Mouse (Mus musculus): Measurements from ENCODE around the gene Slc22a17. TPM values are rescaled to one million over a fixed set of nuclear protein-coding genes. Genes with fewer than 3 reads are reported as not detected.
"Not testable (repeated sequence)": the region's sequence is repeated elsewhere in the genome, so short reads cannot be mapped to it uniquely, and the experiment has no call there.

Gene Slc22a17
- polyA plus RNA-seq (2015; fragmentation: Nextera tagmentation; extraction: Ambion mirVana), result 45.9 and 55.1 TPM in 2 replicates

- Histone ChIP-seq H3K36me3 (ENCODE audit: insufficient read depth, low read length) (peaks cover 19% of the 10 kb centered on the region), H3K27me3 (ENCODE audit: insufficient read depth, low read length) (no peaks in the 10 kb centered on the region), H3K27ac (ENCODE audit: low read length) (peak within 1 kb of the TSS; percentile 75), H3K4me1 (ENCODE audit: insufficient read depth, low read length) (peaks cover 20% of the 10 kb centered on the region), H3K4me3 (ENCODE audit: low read length) (peak within 1 kb of the TSS; percentile 86), H3K4me2 (replicated peaks; ENCODE audit: low read depth, low read length) (peak within 1 kb of the TSS; percentile 98), H3K9me3 (ENCODE audit: low read length) (no peaks in the 10 kb centered on the region), H3K9ac (replicated peaks; ENCODE audit: low read length) (peak within 1 kb of the TSS; percentile 85)
- WGBS, result 0% methylated on average over 28 of the region's 28 CpGs
- peak; percentile 92 for ATAC-seq (ENCODE audit: low FRiP score, low TSS enrichment)
These were observed at the start of gene Slc22a17 for GRCm38 (mm10) chr14:54912886-54913285. Gene Slc22a17, minus strand, starts transcription at chr14:54913132.

- no peaks in the 10 kb centered on the region for H3K9me3 ChIP-seq (ENCODE audit: low read length)
- no peak overlapping the region for H3K9ac ChIP-seq (replicated peaks; ENCODE audit: low read length)
- no peak overlapping the region for H3K27ac ChIP-seq (ENCODE audit: low read length)
- no peak overlapping the region for H3K4me2 ChIP-seq (replicated peaks; ENCODE audit: low read depth, low read length)
- WGBS, result 84% methylated on average over 7 of the region's 7 CpGs
- H3K27me3 ChIP-seq (ENCODE audit: insufficient read depth, low read length), result no peaks in the 10 kb centered on the region
- H3K4me1 ChIP-seq (ENCODE audit: insufficient read depth, low read length), result no peaks in the 10 kb centered on the region
- no peak for ATAC-seq (ENCODE audit: low FRiP score, low TSS enrichment)
- H3K4me3 ChIP-seq (ENCODE audit: low read length), result no peak overlapping the region
- H3K36me3 ChIP-seq (ENCODE audit: insufficient read depth, low read length), result no peaks in the 10 kb centered on the region
These were observed 49.8 kb upstream of the Slc22a17 start for GRCm38 (mm10) chr14:54962714-54963113.

- WGBS, result 74% methylated on average over 5 of the region's 5 CpGs
- H3K9me3 ChIP-seq (ENCODE audit: low read length), result no peaks in the 10 kb centered on the region
- no peak overlapping the region for H3K9ac ChIP-seq (replicated peaks; ENCODE audit: low read length)
- H3K27me3 ChIP-seq (ENCODE audit: insufficient read depth, low read length), result no peaks in the 10 kb centered on the region
- H3K27ac ChIP-seq (ENCODE audit: low read length), result no peak overlapping the region
- H3K36me3 ChIP-seq (ENCODE audit: insufficient read depth, low read length), result no peaks in the 10 kb centered on the region
- no peak overlapping the region for H3K4me2 ChIP-seq (replicated peaks; ENCODE audit: low read depth, low read length)
- no peaks in the 10 kb centered on the region for H3K4me1 ChIP-seq (ENCODE audit: insufficient read depth, low read length)
- H3K4me3 ChIP-seq (ENCODE audit: low read length), result no peak overlapping the region
- no peak for ATAC-seq (ENCODE audit: low FRiP score, low TSS enrichment)
These were observed 48.6 kb upstream of the Slc22a17 start for GRCm38 (mm10) chr14:54961487-54961886.

GRCm38 (mm10) chr14:54960769-54961168 lies 47.8 kb upstream of the Slc22a17 start:
- no peak overlapping the region for H3K4me3 ChIP-seq (ENCODE audit: low read length)
- 65% methylated on average over 10 of the region's 10 CpGs for WGBS
- no peak for ATAC-seq (ENCODE audit: low FRiP score, low TSS enrichment)
- H3K36me3 ChIP-seq (ENCODE audit: insufficient read depth, low read length), result no peaks in the 10 kb centered on the region
- no peaks in the 10 kb centered on the region for H3K4me1 ChIP-seq (ENCODE audit: insufficient read depth, low read length)
- no peaks in the 10 kb centered on the region for H3K27me3 ChIP-seq (ENCODE audit: insufficient read depth, low read length)
- H3K4me2 ChIP-seq (replicated peaks; ENCODE audit: low read depth, low read length), result no peak overlapping the region
- H3K9ac ChIP-seq (replicated peaks; ENCODE audit: low read length), result no peak overlapping the region
- H3K27ac ChIP-seq (ENCODE audit: low read length), result no peak overlapping the region
- H3K9me3 ChIP-seq (ENCODE audit: low read length), result no peaks in the 10 kb centered on the region

GRCm38 (mm10) chr14:54959853-54960613 lies 47.1 kb upstream of the Slc22a17 start:
- WGBS, result 91% methylated on average over 11 of the region's 12 CpGs
- not testable (repeated sequence) for H3K36me3 ChIP-seq (ENCODE audit: insufficient read depth, low read length); ATAC-seq (ENCODE audit: low FRiP score, low TSS enrichment); H3K27me3 ChIP-seq (ENCODE audit: insufficient read depth, low read length); H3K4me1 ChIP-seq (ENCODE audit: insufficient read depth, low read length); H3K9me3 ChIP-seq (ENCODE audit: low read length); H3K9ac ChIP-seq (replicated peaks; ENCODE audit: low read length); H3K4me2 ChIP-seq (replicated peaks; ENCODE audit: low read depth, low read length); H3K4me3 ChIP-seq (ENCODE audit: low read length); H3K27ac ChIP-seq (ENCODE audit: low read length)

GRCm38 (mm10) chr14:54959197-54959596 lies 46.3 kb upstream of the Slc22a17 start:
- Histone ChIP-seq H3K27me3 (ENCODE audit: insufficient read depth, low read length) (no peaks in the 10 kb centered on the region), H3K9me3 (ENCODE audit: low read length) (no peaks in the 10 kb centered on the region), H3K4me1 (ENCODE audit: insufficient read depth, low read length) (no peaks in the 10 kb centered on the region), H3K36me3 (ENCODE audit: insufficient read depth, low read length) (no peaks in the 10 kb centered on the region), H3K4me3 (ENCODE audit: low read length) (no peak overlapping the region), H3K9ac (replicated peaks; ENCODE audit: low read length) (no peak overlapping the region), H3K4me2 (replicated peaks; ENCODE audit: low read depth, low read length) (no peak overlapping the region), H3K27ac (ENCODE audit: low read length) (no peak overlapping the region)
- WGBS, result 84% methylated on average over 3 of the region's 3 CpGs
- no peak for ATAC-seq (ENCODE audit: low FRiP score, low TSS enrichment)

- 68% methylated on average over 4 of the region's 4 CpGs for WGBS
- Histone ChIP-seq H3K36me3 (ENCODE audit: insufficient read depth, low read length) (no peaks in the 10 kb centered on the region), H3K4me1 (ENCODE audit: insufficient read depth, low read length) (no peaks in the 10 kb centered on the region), H3K27ac (ENCODE audit: low read length) (no peak overlapping the region), H3K4me2 (replicated peaks; ENCODE audit: low read depth, low read length) (no peak overlapping the region), H3K27me3 (ENCODE audit: insufficient read depth, low read length) (no peaks in the 10 kb centered on the region), H3K9me3 (ENCODE audit: low read length) (no peaks in the 10 kb centered on the region), H3K9ac (replicated peaks; ENCODE audit: low read length) (no peak overlapping the region), H3K4me3 (ENCODE audit: low read length) (no peak overlapping the region)
- ATAC-seq (ENCODE audit: low FRiP score, low TSS enrichment), result no peak
These were observed 45.6 kb upstream of the Slc22a17 start for GRCm38 (mm10) chr14:54958503-54958902.

GRCm38 (mm10) chr14:54956533-54956932 lies 43.6 kb upstream of the Slc22a17 start:
- H3K4me1 ChIP-seq (ENCODE audit: insufficient read depth, low read length), result no peaks in the 10 kb centered on the region
- no peak for ATAC-seq (ENCODE audit: low FRiP score, low TSS enrichment)
- no peaks in the 10 kb centered on the region for H3K36me3 ChIP-seq (ENCODE audit: insufficient read depth, low read length)
- H3K27ac ChIP-seq (ENCODE audit: low read length), result no peak overlapping the region
- H3K27me3 ChIP-seq (ENCODE audit: insufficient read depth, low read length), result no peaks in the 10 kb centered on the region
- no peak overlapping the region for H3K9ac ChIP-seq (replicated peaks; ENCODE audit: low read length)
- no peak overlapping the region for H3K4me2 ChIP-seq (replicated peaks; ENCODE audit: low read depth, low read length)
- H3K4me3 ChIP-seq (ENCODE audit: low read length), result no peak overlapping the region
- H3K9me3 ChIP-seq (ENCODE audit: low read length), result no peaks in the 10 kb centered on the region
- 89% methylated on average over 9 of the region's 9 CpGs for WGBS

GRCm38 (mm10) chr14:54955481-54955880 lies 42.5 kb upstream of the Slc22a17 start:
- ATAC-seq (ENCODE audit: low FRiP score, low TSS enrichment), result no peak
- Histone ChIP-seq H3K9ac (replicated peaks; ENCODE audit: low read length) (no peak overlapping the region), H3K9me3 (ENCODE audit: low read length) (no peaks in the 10 kb centered on the region), H3K27ac (ENCODE audit: low read length) (no peak overlapping the region), H3K4me1 (ENCODE audit: insufficient read depth, low read length) (no peaks in the 10 kb centered on the region), H3K27me3 (ENCODE audit: insufficient read depth, low read length) (no peaks in the 10 kb centered on the region), H3K4me3 (ENCODE audit: low read length) (no peak overlapping the region), H3K36me3 (ENCODE audit: insufficient read depth, low read length) (no peaks in the 10 kb centered on the region), H3K4me2 (replicated peaks; ENCODE audit: low read depth, low read length) (no peak overlapping the region)
- WGBS, result 86% methylated on average over 3 of the region's 3 CpGs

- no peak overlapping the region for H3K4me3 ChIP-seq (ENCODE audit: low read length)
- H3K9ac ChIP-seq (replicated peaks; ENCODE audit: low read length), result no peak overlapping the region
- H3K4me2 ChIP-seq (replicated peaks; ENCODE audit: low read depth, low read length), result no peak overlapping the region
- H3K36me3 ChIP-seq (ENCODE audit: insufficient read depth, low read length), result no peaks in the 10 kb centered on the region
- 82% methylated on average over 3 of the region's 3 CpGs for WGBS
- no peaks in the 10 kb centered on the region for H3K9me3 ChIP-seq (ENCODE audit: low read length)
- no peak overlapping the region for H3K27ac ChIP-seq (ENCODE audit: low read length)
- ATAC-seq (ENCODE audit: low FRiP score, low TSS enrichment), result no peak
- no peaks in the 10 kb centered on the region for H3K4me1 ChIP-seq (ENCODE audit: insufficient read depth, low read length)
- no peaks in the 10 kb centered on the region for H3K27me3 ChIP-seq (ENCODE audit: insufficient read depth, low read length)
These were observed 41.5 kb upstream of the Slc22a17 start for GRCm38 (mm10) chr14:54954474-54954873.

Data from kidney, embryonic 16.5 days (tissue).